Mouse (Mus musculus) left cerebral cortex, postnatal 25 days (tissue): ENCODE results near the gene Spag7. TPM values are rescaled to one million over a fixed set of nuclear protein-coding genes. Genes with fewer than 3 reads are reported as not detected.

Experiments used
- DNase-seq, 2 experiments: peaks; one replicate each; pipeline ENCODE4 v3.0.0; 2022; ENCODE audit warnings: low spot score in 2 of 2, mixed read lengths in 1 of 2
- intact Hi-C: fragments of 180-260 bp; cut with DNase I; formaldehyde crosslinking; loops from one replicate; pipeline ENCODE4 v1.15.1; 2025
- total RNA-seq, 2 experiments: library from RNA; stranded (reverse); gene quantifications; 2 replicates each; pipeline ENCODE4 v1.2.3; 2021

Spag7 gene
- total RNA-seq, 2 experiments from 2014 or later, result 49.3 to 50.7 TPM

- no peak for DNase-seq
- intact Hi-C loops, result no loop called here
Measured at GRCm38 (mm10) chr11:70660571-70660970, 8.6 kb downstream of the Spag7 start.

- no peak for DNase-seq
- intact Hi-C loops, result no loop called here
Measured at GRCm38 (mm10) chr11:70658942-70659341, 10.3 kb downstream of the Spag7 start.

- intact Hi-C loops, result no loop called here
- DNase-seq, result no peak
Measured at GRCm38 (mm10) chr11:70658521-70658920, 10.7 kb downstream of the Spag7 start.

- intact Hi-C loops, result no loop called here
- DNase-seq, result no peak
Measured at GRCm38 (mm10) chr11:70657991-70658390, 11.2 kb downstream of the Spag7 start.

- intact Hi-C loops, result no loop called here
Measured at GRCm38 (mm10) chr11:70657573-70657972, 11.6 kb downstream of the Spag7 start.

GRCm38 (mm10) chr11:70656964-70657363, 12.3 kb downstream of the Spag7 start, which contains the start of gene Eno3:
TSS of gene Eno3 (plus strand) at chr11:70657202.
- intact Hi-C loops, result no loop called here
- no peak for DNase-seq

More at GRCm38 (mm10) chr11:70657573-70657972, 11.6 kb downstream of the Spag7 start:
- no peak for DNase-seq

- no peak for DNase-seq
Measured at GRCm38 (mm10) chr11:70656456-70656927, 12.7 kb downstream of the Spag7 start.

GRCm38 (mm10) chr11:70655571-70656455, 13.4 kb downstream of the Spag7 start:
- intact Hi-C loops, result loop anchor here (2.0 kb wide), 1 partner anchor 13 kb away; the partner anchor contains the start of gene Spag7
- DNase-seq, result no peak

More at GRCm38 (mm10) chr11:70656456-70656927, 12.7 kb downstream of the Spag7 start:
- intact Hi-C loops, result no loop called here

GRCm38 (mm10) chr11:70654923-70655570, 14.2 kb downstream of the Spag7 start:
- intact Hi-C loops, result loop anchor here (1.0 to 2.0 kb wide), 2 partner anchors 14 to 33 kb away; partner anchors contain the start of genes Camta2 and Spag7
- peak; percentile 75 to 76 for DNase-seq

- intact Hi-C loops, result loop anchor here (1.0 to 2.0 kb wide), 2 partner anchors 14 to 34 kb away; partner anchors contain the start of genes Camta2 and Spag7
- peak; percentile 63 to 67 for DNase-seq
Measured at GRCm38 (mm10) chr11:70654198-70654922, 14.9 kb downstream of the Spag7 start, which contains the start of gene Pfn1. TSS of gene Pfn1 (minus strand) at chr11:70654644.

- intact Hi-C loops, result loop anchor here (1.0 to 2.0 kb wide), 2 partner anchors 15 to 35 kb away; partner anchors contain the start of genes Camta2 and Spag7
- DNase-seq, result peak in 1 of 2 experiments; percentile 58
Measured at GRCm38 (mm10) chr11:70653345-70654197, 15.6 kb downstream of the Spag7 start.

GRCm38 (mm10) chr11:70652884-70653344, 16.3 kb downstream of the Spag7 start:
- DNase-seq, result no peak
- intact Hi-C loops, result no loop called here

- no peak for DNase-seq
- intact Hi-C loops, result no loop called here
Measured at GRCm38 (mm10) chr11:70652029-70652883, 17.0 kb downstream of the Spag7 start.

GRCm38 (mm10) chr11:70651391-70651790, 17.8 kb downstream of the Spag7 start:
- intact Hi-C loops, result no loop called here

GRCm38 (mm10) chr11:70650322-70651175, 18.7 kb downstream of the Spag7 start:
- intact Hi-C loops, result no loop called here
- DNase-seq, result no peak

More at GRCm38 (mm10) chr11:70651391-70651790, 17.8 kb downstream of the Spag7 start:
- DNase-seq, result no peak

- no peak for DNase-seq
- intact Hi-C loops, result loop anchor here (10.0 kb wide), 1 partner anchor 414 kb away; the partner anchor contains the start of genes 0610010K14Rik, Gm21988 and Rnasek
Measured at GRCm38 (mm10) chr11:70649185-70649734, 20.0 kb downstream of the Spag7 start.
